Mouse (Mus musculus) adrenal gland, adult 18-20 months (tissue): Measurements from ENCODE around the gene Kpna4. TPM values are rescaled to one million over a fixed set of nuclear protein-coding genes. Genes with fewer than 3 reads are reported as not detected.

Experiments used
- DNase-seq, 2 experiments: peaks; one replicate each; pipeline ENCODE4 v3.0.0; 2021 to 2022; ENCODE audit warnings: low spot score in 2 of 2
- total RNA-seq, 2 experiments: library from RNA; stranded (reverse); gene quantifications; 1 replicate in 1 of 2; 2 replicates in 1 of 2; pipeline ENCODE4 v1.2.3; 2021

Gene Kpna4
- total RNA-seq, 2 experiments from 2014 or later = 77.8 to 84.7 TPM

DNA sequence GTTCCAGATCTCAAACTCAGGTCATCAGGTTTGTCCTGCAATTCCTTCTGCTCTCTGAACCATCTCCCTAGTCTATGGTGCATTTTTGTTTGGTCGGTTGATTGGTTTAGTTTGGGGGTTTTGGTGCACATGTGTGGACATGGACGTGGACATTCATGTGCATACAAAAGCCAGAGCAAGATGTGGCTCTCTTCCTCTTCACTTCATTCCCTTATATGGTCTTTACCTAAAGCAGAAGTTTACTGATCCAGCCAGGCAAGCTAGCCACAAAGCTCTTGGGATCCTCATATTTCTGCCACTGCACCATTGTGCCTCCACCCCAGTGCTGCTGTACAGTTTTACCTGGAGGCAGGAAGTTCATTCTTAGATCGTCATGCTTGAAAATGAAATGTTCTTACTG, 109.7 kb downstream of the Kpna4 start:
- DNase-seq = no peak

Other genes with a start within 250 kb of the Kpna4 start
- 10 to 100 TPM; 21.1 to 22.1 TPM for gene Ift80, start 122.5 kb downstream of the Kpna4 start, total RNA-seq
- gene Smc4, start 122.4 kb downstream of the Kpna4 start, total RNA-seq = 10 to 100 TPM; 19.5 to 26.7 TPM
- gene Trim59, start 82.4 kb downstream of the Kpna4 start, total RNA-seq = 1 to 10 TPM; 2.9 to 4.8 TPM
- gene Arl14, start 95.3 kb upstream of the Kpna4 start, total RNA-seq = not detected
- gene Ppm1l, start 189.7 kb upstream of the Kpna4 start, total RNA-seq = 10 to 100 TPM; 15.0 to 15.8 TPM